Mouse (Mus musculus): Measurements from ENCODE around the gene Fyb.
A peak's percentile ranks its signal among the peaks of the same experiment; 100 is the strongest.

Gene Fyb

GRCm38 (mm10) chr15:6598626-6599025, 76.0 kb downstream of the Fyb start:
- no peak for DNase-seq (ENCODE audit: low spot score in 2 of 2)

- DNase-seq (ENCODE audit: low spot score in 2 of 2): no peak
Measured at GRCm38 (mm10) chr15:6600314-6600713, 77.7 kb downstream of the Fyb start.

- DNase-seq (ENCODE audit: low spot score in 2 of 2): no peak
Measured at GRCm38 (mm10) chr15:6601330-6601729, 78.7 kb downstream of the Fyb start.

GRCm38 (mm10) chr15:6602003-6602402, 79.3 kb downstream of the Fyb start:
- no peak for DNase-seq (ENCODE audit: low spot score in 2 of 2)

DNA sequence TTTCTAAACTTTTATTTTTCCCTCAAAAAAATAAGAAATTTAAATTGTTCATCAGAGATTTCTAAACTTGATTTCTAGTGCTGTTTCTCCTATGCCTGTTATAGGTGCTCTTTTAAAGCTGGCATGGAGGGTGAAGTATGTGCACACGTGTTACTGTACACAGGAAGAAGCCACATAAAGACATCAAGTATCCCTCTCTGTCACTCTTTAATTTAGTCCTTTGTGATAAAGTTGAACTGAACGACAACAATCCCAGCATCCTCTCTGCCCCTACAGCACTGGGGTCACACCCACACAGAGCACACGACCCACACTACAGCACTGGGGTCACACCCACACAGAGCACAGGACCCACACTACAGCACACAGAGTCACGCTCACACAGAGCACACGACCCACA, 88.0 kb downstream of the Fyb start:
- no peak for DNase-seq (ENCODE audit: low spot score in 2 of 2)

GRCm38 (mm10) chr15:6612835-6613234, 90.2 kb downstream of the Fyb start:
- DNase-seq (ENCODE audit: low spot score in 2 of 2): no peak

GRCm38 (mm10) chr15:6616382-6617149, 93.9 kb downstream of the Fyb start:
- no peak for DNase-seq (ENCODE audit: low spot score in 2 of 2)

- no peak for DNase-seq (ENCODE audit: low spot score in 2 of 2)
Measured at GRCm38 (mm10) chr15:6619558-6620316, 97.1 kb downstream of the Fyb start.

- peak; percentile 42 to 68 for DNase-seq (ENCODE audit: low spot score in 2 of 2)
Measured at GRCm38 (mm10) chr15:6622512-6622911, 99.9 kb downstream of the Fyb start.

DNA sequence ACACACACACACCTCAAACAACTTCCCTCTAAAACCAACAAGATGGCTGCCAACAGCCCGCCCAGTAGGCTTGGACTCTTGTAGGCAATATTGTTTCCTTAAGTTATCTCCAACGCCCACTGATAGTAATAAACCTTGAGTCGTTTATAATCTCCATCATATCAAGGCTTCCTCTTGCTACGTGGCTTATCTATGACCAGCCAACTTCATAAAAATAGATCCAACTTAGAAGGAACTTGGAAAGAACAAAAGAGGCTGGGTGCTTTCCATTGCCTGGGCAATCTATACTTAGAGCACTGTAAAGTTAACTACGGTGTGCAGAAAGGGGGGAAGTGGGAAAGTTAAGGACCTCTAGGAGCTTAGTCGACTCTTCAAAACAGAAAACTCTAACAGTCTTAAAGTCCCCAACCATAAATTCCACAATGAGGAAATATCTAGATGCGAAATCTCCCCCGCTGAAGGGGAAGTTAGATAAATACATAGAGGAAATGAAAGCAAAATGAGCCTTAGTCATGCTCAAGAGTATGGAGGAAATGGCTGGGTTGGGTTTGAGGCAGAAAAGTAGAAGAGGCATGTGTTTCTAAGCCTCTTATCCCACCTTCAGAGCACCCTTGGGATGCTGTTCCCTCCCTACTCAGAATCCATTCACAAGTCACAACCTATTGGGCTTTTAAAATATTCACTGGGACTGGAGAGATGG, 101.0 kb downstream of the Fyb start:
- DNase-seq (ENCODE audit: low spot score in 2 of 2): no peak

- peak; percentile 9 to 11 for DNase-seq (ENCODE audit: low spot score in 2 of 2)
Measured at GRCm38 (mm10) chr15:6624365-6625182, 101.9 kb downstream of the Fyb start.

GRCm38 (mm10) chr15:6625607-6626033, 103.0 kb downstream of the Fyb start:
- peak; percentile 9 to 50 for DNase-seq (ENCODE audit: low spot score in 2 of 2)

GRCm38 (mm10) chr15:6626123-6626522, 103.5 kb downstream of the Fyb start:
- no peak for DNase-seq (ENCODE audit: low spot score in 2 of 2)

DNA sequence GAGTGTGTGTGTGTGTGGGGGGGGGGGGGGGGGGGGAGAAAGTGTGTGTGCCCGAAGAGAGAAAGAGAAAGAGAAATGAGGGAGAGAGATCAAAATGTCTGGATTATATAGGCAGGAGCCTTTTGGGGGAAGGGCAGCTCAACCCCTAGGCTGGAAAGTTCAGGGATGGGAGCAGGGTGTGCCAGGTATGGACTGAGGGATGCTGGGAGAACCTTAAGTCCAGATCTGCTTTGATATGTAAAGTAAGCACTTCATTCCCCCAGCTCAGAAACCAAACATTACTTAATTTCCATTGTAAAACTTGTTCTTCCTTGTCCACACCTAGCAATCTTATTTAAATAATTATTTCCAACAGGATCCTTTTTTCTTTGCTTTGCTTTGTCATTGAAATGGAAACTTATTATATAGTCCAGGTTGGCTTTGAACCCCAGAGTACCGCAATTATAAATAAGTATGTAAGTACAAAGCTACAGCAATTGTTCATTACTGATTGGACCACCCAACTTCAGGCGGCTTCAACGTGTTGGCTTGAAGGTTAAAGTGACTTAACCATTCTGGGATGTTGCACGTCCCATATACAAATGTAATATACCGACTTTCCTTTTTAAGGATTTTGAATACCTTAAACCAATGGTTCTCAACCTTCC, 105.9 kb downstream of the Fyb start:
- DNase-seq (ENCODE audit: low spot score in 2 of 2): no peak

DNA sequence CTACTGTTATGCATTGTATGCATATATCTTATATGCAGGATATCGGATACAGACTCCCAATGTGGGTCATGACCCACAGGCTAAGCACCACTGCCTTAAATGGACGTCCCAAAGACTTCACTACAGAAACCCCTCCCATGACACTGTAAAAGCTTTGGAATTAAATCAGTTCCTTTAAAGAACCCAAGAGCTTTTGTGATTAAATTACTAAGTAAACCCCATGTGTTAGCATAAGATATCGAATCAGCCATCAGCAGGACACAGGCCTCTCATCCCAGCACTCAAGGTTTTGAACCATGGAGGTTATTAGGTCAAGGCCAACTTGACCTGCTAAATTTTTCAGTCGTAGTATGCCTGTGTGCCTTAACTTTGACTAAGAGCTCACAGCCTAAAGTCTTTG, 106.5 kb downstream of the Fyb start:
- DNase-seq (ENCODE audit: low spot score in 2 of 2): no peak

DNA sequence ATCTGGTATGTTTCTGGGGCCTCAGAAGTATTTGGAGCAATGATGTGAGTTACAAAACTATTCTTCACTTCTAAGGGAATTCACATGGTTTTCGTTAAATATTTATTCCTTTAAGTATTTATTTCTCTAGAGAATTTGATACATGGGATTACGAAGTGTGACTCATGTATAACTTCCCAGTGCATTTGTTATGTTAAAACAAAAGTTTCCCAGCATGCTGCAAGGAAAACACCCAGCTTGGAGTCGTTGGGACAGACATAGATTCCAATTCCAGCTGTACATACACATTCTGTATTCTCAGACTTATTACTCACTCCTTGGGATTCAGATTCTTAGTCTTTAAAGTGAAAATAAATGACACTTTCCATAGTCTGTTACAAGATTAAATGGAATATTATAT, 112.8 kb downstream of the Fyb start:
- DNase-seq (ENCODE audit: low spot score in 2 of 2): no peak

- no peak for DNase-seq (ENCODE audit: low spot score in 2 of 2)
Measured at GRCm38 (mm10) chr15:6642223-6642622, 119.6 kb downstream of the Fyb start.

DNA sequence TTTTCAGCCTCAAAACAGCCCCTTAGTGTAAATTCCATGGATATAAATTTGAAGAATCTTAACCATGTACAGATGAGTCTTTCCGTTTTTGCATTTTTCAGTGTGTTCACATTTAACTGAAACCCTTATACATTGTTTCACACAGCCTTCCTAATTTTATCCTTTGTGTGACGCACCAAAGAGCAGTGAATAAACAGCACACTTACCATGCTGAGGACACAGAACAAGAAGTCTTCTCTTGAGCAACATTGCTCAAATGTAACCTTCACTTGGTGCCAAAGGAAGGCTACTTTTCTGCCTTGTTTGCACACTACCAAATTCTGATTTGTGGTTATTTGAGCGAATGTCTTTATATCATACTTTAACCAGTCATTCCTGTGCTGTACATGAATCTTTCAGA, 122.8 kb downstream of the Fyb start:
- DNase-seq (ENCODE audit: low spot score in 2 of 2): no peak

- no peak for DNase-seq (ENCODE audit: low spot score in 2 of 2)
Measured at GRCm38 (mm10) chr15:6647066-6647465, 124.4 kb downstream of the Fyb start.

GRCm38 (mm10) chr15:6648757-6649403, 126.2 kb downstream of the Fyb start:
- DNase-seq (ENCODE audit: low spot score in 2 of 2): no peak

GRCm38 (mm10) chr15:6653046-6653445, 130.4 kb downstream of the Fyb start:
- DNase-seq (ENCODE audit: low spot score in 2 of 2): no peak

Measured in frontal cortex, postnatal 14 days (tissue).